Mouse (Mus musculus) spleen, adult 2 months (tissue): ENCODE data around the gene Ddx17. TPM values are rescaled to one million over a fixed set of nuclear protein-coding genes. Genes with fewer than 3 reads are reported as not detected.

Experiments used
- DNase-seq, 2 experiments: peaks; one replicate each; pipeline versions ENCODE4 v3.0.0 to v3.0.0-alpha.2; 2012 to 2021; ENCODE audit warnings: low spot score in 2 of 2, low read depth in 1 of 2
- H3K27ac ChIP-seq: fragments of 200-500 bp; 2 replicates; pipeline ENCODE4 v1.5.1; 2012; ENCODE audit warnings: low read length, inconsistent platforms; ENCODE audit not compliant: insufficient read depth
- H3K27me3 ChIP-seq: fragments of 200-500 bp; 2 replicates; pipeline ENCODE4 v1.6.1; 2012; ENCODE audit warnings: mild to moderate bottlenecking, moderate library complexity, low read length, inconsistent platforms; ENCODE audit not compliant: control insufficient read depth, insufficient read depth
- H3K36me3 ChIP-seq: fragments of 200-500 bp; 2 replicates; pipeline ENCODE4 v1.6.1; 2012; ENCODE audit warnings: mild to moderate bottlenecking, low read length, inconsistent platforms; ENCODE audit not compliant: control insufficient read depth, insufficient read depth
- H3K4me1 ChIP-seq: fragments of 200-500 bp; 2 replicates; pipeline ENCODE4 v1.6.1; 2011; ENCODE audit warnings: inconsistent platforms; ENCODE audit not compliant: control insufficient read depth, insufficient read depth, insufficient read length
- H3K4me3 ChIP-seq: fragments of 200-500 bp; 2 replicates; pipeline ENCODE4 v1.5.1; 2011; ENCODE audit warnings: mild to moderate bottlenecking, inconsistent platforms; ENCODE audit not compliant: insufficient read depth, insufficient read length; ENCODE audit errors: extremely low read depth
- CTCF ChIP-seq: fragments of 200-500 bp; IDR thresholded peaks from 2 replicates; pipeline ENCODE4 v1.5.1; 2011; ENCODE audit warnings: mild to moderate bottlenecking, inconsistent platforms; ENCODE audit not compliant: insufficient read depth, insufficient read length, insufficient replicate concordance; ENCODE audit errors: extremely low read depth
- POLR2A ChIP-seq: fragments of 200-500 bp; IDR thresholded peaks from 2 replicates; pipeline ENCODE4 v1.6.1; 2011; ENCODE audit warnings: low read depth, low read length, inconsistent platforms
- WGBS: fragments of 180-500 bp; shearing (Covaris S2); methylation state at CpG from one replicate; pipeline ENCODE4 v1.1.7; 2018; 5-methylcytosine and 5-hydroxymethylcytosine counted together
- polyA plus RNA-seq: library from polyadenylated mRNA; depleted of rRNA; stranded (reverse); fragments of >200 nt; gene quantifications from 2 replicates; pipeline ENCODE4 v1.2.3, GENCODE M21; 2012; rRNA removed

Ddx17 gene
- polyA plus RNA-seq, 1 experiment, result 158 TPM

GRCm38 (mm10) chr15:79503438-79503837, 43.1 kb downstream of the Ddx17 start:
- Histone ChIP-seq H3K27ac (no peak overlapping the region), H3K4me3 (no peak overlapping the region), H3K4me1 (peaks cover 6% of the 10 kb centered on the region; the same call in 1 of the 2 replicates), H3K36me3 (no peaks in the 10 kb centered on the region), H3K27me3 (peaks cover 24% of the 10 kb centered on the region)
- no peak for TF ChIP-seq POLR2A
- no peak for TF ChIP-seq CTCF
- no peak for DNase-seq
- 83% methylated on average over 5 of the region's 5 CpGs for WGBS

- WGBS, result 20% methylated on average over 18 of the region's 18 CpGs
- no peak for DNase-seq
- TF ChIP-seq CTCF, result no peak
- Histone ChIP-seq H3K36me3 (no peaks in the 10 kb centered on the region), H3K27me3 (peaks cover 24% of the 10 kb centered on the region), H3K4me3 (no peak overlapping the region), H3K4me1 (peaks cover 6% of the 10 kb centered on the region; the same call in 1 of the 2 replicates), H3K27ac (no peak overlapping the region)
Observed at GRCm38 (mm10) chr15:79502891-79503341, 43.6 kb downstream of the Ddx17 start.

GRCm38 (mm10) chr15:79500110-79500509, 46.4 kb downstream of the Ddx17 start:
- Histone ChIP-seq H3K4me3 (no peak overlapping the region), H3K27me3 (peaks cover 6% of the 10 kb centered on the region), H3K4me1 (peaks cover 2% of the 10 kb centered on the region; the same call in 1 of the 2 replicates), H3K27ac (no peak overlapping the region), H3K36me3 (no peaks in the 10 kb centered on the region)
- TF ChIP-seq CTCF, result no peak
- TF ChIP-seq POLR2A, result no peak
- 81% methylated on average over 17 of the region's 17 CpGs for WGBS
- DNase-seq, result no peak

DNA sequence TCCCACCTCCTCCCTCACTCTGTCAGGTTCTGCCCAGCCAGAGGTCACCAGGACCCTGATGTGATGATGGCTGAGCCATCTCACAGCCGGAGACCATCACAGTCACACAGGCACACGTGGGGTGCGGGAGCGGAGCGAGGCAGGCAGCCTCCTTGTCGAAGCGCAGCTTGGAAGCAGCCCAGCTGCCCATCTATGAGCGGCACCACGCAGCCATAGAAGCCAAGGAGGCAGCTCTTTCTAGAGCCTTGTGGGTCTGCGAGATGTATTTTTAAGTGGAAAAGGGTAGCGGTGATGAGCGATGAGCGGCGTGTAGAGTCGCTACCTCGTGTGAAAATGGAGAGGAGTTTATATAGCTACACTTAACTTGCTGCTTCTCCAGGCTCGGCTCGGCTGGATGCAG, 53.0 kb downstream of the Ddx17 start:
- no peaks in the 10 kb centered on the region for H3K4me1 ChIP-seq
- 0 out of 2 replicates have a peak, but pooled peaks cover 1% of the 10 kb centered on the region for H3K27me3 ChIP-seq
- H3K27ac ChIP-seq, result no peak overlapping the region
- 61% methylated on average over 18 of the region's 18 CpGs for WGBS
- TF ChIP-seq CTCF (no peak), POLR2A (no peak)
- H3K4me3 ChIP-seq, result no peak overlapping the region
- H3K36me3 ChIP-seq, result no peaks in the 10 kb centered on the region
- no peak for DNase-seq

DNA sequence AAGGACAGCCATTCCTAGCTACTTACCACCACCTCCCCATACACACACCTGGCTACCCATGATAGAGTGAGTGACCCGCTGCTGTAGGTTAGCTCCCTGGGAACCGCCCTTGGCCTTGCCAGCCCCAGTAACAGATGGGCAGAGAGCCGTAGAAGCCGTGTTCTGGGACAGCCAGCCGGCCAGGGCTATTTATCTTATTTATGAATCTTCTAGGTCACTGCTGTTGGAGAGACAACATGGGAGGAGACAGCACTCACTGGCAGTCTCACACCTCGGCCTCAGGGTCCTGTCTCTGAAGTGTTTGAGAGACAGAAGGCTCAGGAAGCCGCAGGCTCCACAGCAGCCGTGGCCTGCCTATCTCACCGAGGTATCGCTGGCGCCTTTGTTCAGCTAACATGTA, 57.1 kb downstream of the Ddx17 start:
- Histone ChIP-seq H3K4me1 (no peaks in the 10 kb centered on the region), H3K36me3 (no peaks in the 10 kb centered on the region), H3K27ac (no peak overlapping the region), H3K4me3 (no peak overlapping the region), H3K27me3 (0 out of 2 replicates have a peak, but pooled peaks cover 1% of the 10 kb centered on the region)
- no peak for DNase-seq
- WGBS, result 78% methylated on average over 11 of the region's 11 CpGs
- no peak for TF ChIP-seq POLR2A

- no peak for TF ChIP-seq POLR2A
- no peak for TF ChIP-seq CTCF
- no peaks in the 10 kb centered on the region for H3K4me1 ChIP-seq
- 38% methylated on average over 15 of the region's 15 CpGs for WGBS
- no peak overlapping the region for H3K4me3 ChIP-seq
- H3K27me3 ChIP-seq, result no peaks in the 10 kb centered on the region; the same call in 1 of the 2 replicates
- no peak for DNase-seq
- H3K36me3 ChIP-seq, result no peaks in the 10 kb centered on the region
- no peak overlapping the region for H3K27ac ChIP-seq
Observed at GRCm38 (mm10) chr15:79481181-79481688, 65.3 kb downstream of the Ddx17 start.

Other genes starting within 250 kb of the Ddx17 start
- gene Pla2g6, start 218.4 kb downstream of the Ddx17 start, polyA plus RNA-seq, result 15.1 and 19.3 TPM in 2 replicates
- gene Maff, start 200.1 kb downstream of the Ddx17 start, polyA plus RNA-seq, result 2.0 and 2.6 TPM in 2 replicates
- 89.7 and 113 TPM in 2 replicates for gene Tmem184b, start 143.2 kb downstream of the Ddx17 start, polyA plus RNA-seq
- 26.3 and 31.3 TPM in 2 replicates for gene Csnk1e, start 91.2 kb downstream of the Ddx17 start, polyA plus RNA-seq
- not detected in 2 replicates for gene Kcnj4, start 41.5 kb downstream of the Ddx17 start, polyA plus RNA-seq
- gene Kdelr3, start 30.3 kb downstream of the Ddx17 start, polyA plus RNA-seq, result 1.8 and 2.3 TPM in 2 replicates
- gene Dmc1, start 58.4 kb upstream of the Ddx17 start, polyA plus RNA-seq, result 0.07 and 0.13 TPM in 2 replicates
- 0.28 and 0.41 TPM in 2 replicates for gene Fam227a, start 112.2 kb upstream of the Ddx17 start, polyA plus RNA-seq
- gene Cby1, start 112.5 kb upstream of the Ddx17 start, polyA plus RNA-seq, result 3.9 and 4.2 TPM in 2 replicates
- 18.7 and 19.5 TPM in 2 replicates for gene Tomm22, start 124.1 kb upstream of the Ddx17 start, polyA plus RNA-seq
- gene Josd1, start 141.2 kb upstream of the Ddx17 start, polyA plus RNA-seq, result 11.5 and 16.3 TPM in 2 replicates
- 40.3 and 50.4 TPM in 2 replicates for gene Gtpbp1, start 144.1 kb upstream of the Ddx17 start, polyA plus RNA-seq
- gene Sun2, start 195.8 kb upstream of the Ddx17 start, polyA plus RNA-seq, result 101 and 116 TPM in 2 replicates
- gene Dnal4, start 231.1 kb upstream of the Ddx17 start, polyA plus RNA-seq, result 18.1 and 21.3 TPM in 2 replicates